Mouse (Mus musculus): ENCODE measurements around the gene Spred2.

DNA sequence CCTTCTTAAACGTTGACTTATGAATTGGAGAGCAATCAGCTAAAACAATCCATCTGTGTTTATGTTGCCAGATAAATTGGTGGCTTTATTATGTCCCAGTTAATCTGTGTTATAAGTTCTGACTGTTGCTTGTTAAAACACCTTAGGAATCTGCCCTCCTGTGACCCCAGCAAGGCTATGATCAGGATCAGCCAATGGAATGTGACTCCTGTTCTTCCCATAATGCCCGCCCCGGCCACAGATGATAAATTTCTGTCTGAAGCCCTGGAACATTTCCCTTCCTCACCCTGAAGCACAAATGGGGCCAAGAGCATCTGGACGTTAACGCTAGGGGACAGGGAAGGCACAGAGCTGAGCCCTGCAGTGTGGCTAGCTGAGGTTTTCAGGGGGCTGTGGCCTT is 45.4 kb downstream of the Spred2 start:
- TF ChIP-seq POLR2A (IDR thresholded peaks at IDR 0.05; ENCODE audit: borderline replicate concordance, extremely low read depth, low read depth, low read length) (no peak), CTCF (IDR thresholded peaks at IDR 0.05; ENCODE audit: insufficient read depth, low read length) (no peak)
